Mouse (Mus musculus): ENCODE results near the gene Dnajc3. TPM values are rescaled to one million over a fixed set of nuclear protein-coding genes. Genes with fewer than 3 reads are reported as not detected.
A peak's percentile ranks its signal among the peaks of the same experiment; 100 is the strongest.

Gene Dnajc3
- polyA plus RNA-seq, 1 experiment from 2014 or later = 23.0 TPM

GRCm38 (mm10) chr14:118911521-118911920, 26.3 kb upstream of the Dnajc3 start:
- Histone ChIP-seq H3K4me1 (no peaks in the 10 kb centered on the region), H3K27ac (no peak overlapping the region), H3K9me3 (no peaks in the 10 kb centered on the region), H3K9ac (no peak overlapping the region), H3K4me2 (no peak overlapping the region), H3K4me3 (replicated peaks) (no peak overlapping the region), H3K36me3 (replicated peaks) (peaks cover 73% of the 10 kb centered on the region), H3K27me3 (no peaks in the 10 kb centered on the region)
- 89% methylated on average over 6 of the region's 6 CpGs for WGBS
- ATAC-seq (ENCODE audit: low FRiP score) = no peak

GRCm38 (mm10) chr14:118913651-118914050, 24.1 kb upstream of the Dnajc3 start:
- H3K4me3 ChIP-seq (replicated peaks) = no peak overlapping the region
- H3K9ac ChIP-seq = no peak overlapping the region
- 85% methylated on average over 5 of the region's 5 CpGs for WGBS
- H3K27ac ChIP-seq = no peak overlapping the region
- peaks cover 65% of the 10 kb centered on the region for H3K36me3 ChIP-seq (replicated peaks)
- no peaks in the 10 kb centered on the region for H3K9me3 ChIP-seq
- no peaks in the 10 kb centered on the region for H3K4me1 ChIP-seq
- H3K4me2 ChIP-seq = no peak overlapping the region
- no peak for ATAC-seq (ENCODE audit: low FRiP score)
- H3K27me3 ChIP-seq = no peaks in the 10 kb centered on the region

- 71% methylated on average over 8 of the region's 8 CpGs for WGBS
- Histone ChIP-seq H3K4me2 (no peak overlapping the region), H3K9ac (no peak overlapping the region), H3K4me3 (replicated peaks) (no peak overlapping the region), H3K4me1 (peaks cover 33% of the 10 kb centered on the region), H3K27me3 (peaks cover 17% of the 10 kb centered on the region), H3K36me3 (replicated peaks) (peaks cover 28% of the 10 kb centered on the region), H3K9me3 (no peaks in the 10 kb centered on the region), H3K27ac (no peak overlapping the region)
- ATAC-seq (ENCODE audit: low FRiP score) = peak; percentile 18; the same call in 1 of the 2 replicates
Observed at GRCm38 (mm10) chr14:118919025-118919424, 18.8 kb upstream of the Dnajc3 start.

- 67% methylated on average over 7 of the region's 7 CpGs for WGBS
- no peak overlapping the region for H3K9ac ChIP-seq
- H3K36me3 ChIP-seq (replicated peaks) = peaks cover 20% of the 10 kb centered on the region
Observed at GRCm38 (mm10) chr14:118920654-118921053, 17.1 kb upstream of the Dnajc3 start.

GRCm38 (mm10) chr14:118922251-118922650, 15.5 kb upstream of the Dnajc3 start:
- Histone ChIP-seq H3K27ac (no peak overlapping the region), H3K27me3 (peaks cover 17% of the 10 kb centered on the region), H3K4me1 (peaks cover 49% of the 10 kb centered on the region), H3K4me3 (replicated peaks) (peak overlapping the region; percentile 47), H3K36me3 (replicated peaks) (peaks cover 15% of the 10 kb centered on the region), H3K4me2 (peak overlapping the region; percentile 83), H3K9me3 (no peaks in the 10 kb centered on the region), H3K9ac (peak overlapping the region; percentile 61)
- no peak for ATAC-seq (ENCODE audit: low FRiP score)
- WGBS = 22% methylated on average over 22 of the region's 22 CpGs

More at GRCm38 (mm10) chr14:118920654-118921053, 17.1 kb upstream of the Dnajc3 start:
- Histone ChIP-seq H3K9me3 (no peaks in the 10 kb centered on the region), H3K27ac (no peak overlapping the region), H3K27me3 (peaks cover 17% of the 10 kb centered on the region), H3K4me3 (replicated peaks) (no peak overlapping the region), H3K4me2 (peak overlapping the region; percentile 8; the same call in 1 of the 2 replicates), H3K4me1 (peaks cover 44% of the 10 kb centered on the region)
- ATAC-seq (ENCODE audit: low FRiP score) = no peak

- Histone ChIP-seq H3K27ac (no peak overlapping the region), H3K9ac (peak overlapping the region; percentile 61), H3K4me3 (replicated peaks) (peak overlapping the region; percentile 47), H3K4me2 (peak overlapping the region; percentile 83), H3K36me3 (replicated peaks) (peaks cover 11% of the 10 kb centered on the region), H3K27me3 (peaks cover 17% of the 10 kb centered on the region), H3K4me1 (peaks cover 49% of the 10 kb centered on the region), H3K9me3 (no peaks in the 10 kb centered on the region)
- 2% methylated on average over 33 of the region's 47 CpGs for WGBS
- peak; percentile 27 for ATAC-seq (ENCODE audit: low FRiP score)
Observed at GRCm38 (mm10) chr14:118922667-118923184, 15.1 kb upstream of the Dnajc3 start.

- no peaks in the 10 kb centered on the region for H3K36me3 ChIP-seq (replicated peaks)
- peak within 1 kb of the TSS; percentile 83 for H3K4me2 ChIP-seq
- H3K27me3 ChIP-seq = peaks cover 23% of the 10 kb centered on the region
- peaks cover 49% of the 10 kb centered on the region for H3K4me1 ChIP-seq
- ATAC-seq (ENCODE audit: low FRiP score) = peak; percentile 95
- peak within 1 kb of the TSS; percentile 89 for H3K27ac ChIP-seq
- H3K4me3 ChIP-seq (replicated peaks) = peak within 1 kb of the TSS; percentile 74
- H3K9me3 ChIP-seq = no peaks in the 10 kb centered on the region
- H3K9ac ChIP-seq = peak within 1 kb of the TSS; percentile 90
- under 1% methylated on average over 51 of the region's 55 CpGs for WGBS
Observed at GRCm38 (mm10) chr14:118924673-118925615, 12.8 kb upstream of the Dnajc3 start, which contains the start of gene Dzip1. Gene Dzip1, minus strand, starts transcription at chr14:118925460.

- WGBS = 85% methylated on average over 3 of the region's 3 CpGs
- Histone ChIP-seq H3K27ac (no peak overlapping the region), H3K4me2 (no peak overlapping the region), H3K4me1 (peaks cover 19% of the 10 kb centered on the region), H3K9me3 (no peaks in the 10 kb centered on the region), H3K4me3 (replicated peaks) (no peak overlapping the region), H3K9ac (no peak overlapping the region), H3K27me3 (0 out of 2 replicates have a peak, but pooled peaks cover 8% of the 10 kb centered on the region), H3K36me3 (replicated peaks) (no peaks in the 10 kb centered on the region)
- ATAC-seq (ENCODE audit: low FRiP score) = no peak
Observed at GRCm38 (mm10) chr14:118928565-118928964, 9.2 kb upstream of the Dnajc3 start.

- Histone ChIP-seq H3K4me3 (replicated peaks) (no peak overlapping the region), H3K27ac (no peak overlapping the region), H3K9ac (no peak overlapping the region), H3K36me3 (replicated peaks) (no peaks in the 10 kb centered on the region), H3K9me3 (no peaks in the 10 kb centered on the region), H3K4me2 (no peak overlapping the region), H3K27me3 (0 out of 2 replicates have a peak, but pooled peaks cover 8% of the 10 kb centered on the region), H3K4me1 (peaks cover 9% of the 10 kb centered on the region)
- no peak for ATAC-seq (ENCODE audit: low FRiP score)
- WGBS = 86% methylated on average over 2 of the region's 2 CpGs
Observed at GRCm38 (mm10) chr14:118929779-118930178, 8.0 kb upstream of the Dnajc3 start.

- Histone ChIP-seq H3K27me3 (0 out of 2 replicates have a peak, but pooled peaks cover 8% of the 10 kb centered on the region), H3K27ac (no peak overlapping the region), H3K4me1 (peaks cover 4% of the 10 kb centered on the region; the same call in 1 of the 2 replicates), H3K4me2 (no peak overlapping the region), H3K9ac (no peak overlapping the region), H3K4me3 (replicated peaks) (no peak overlapping the region), H3K9me3 (no peaks in the 10 kb centered on the region), H3K36me3 (replicated peaks) (no peaks in the 10 kb centered on the region)
- no peak for ATAC-seq (ENCODE audit: low FRiP score)
- WGBS = 89% methylated on average over 2 of the region's 2 CpGs
Observed at GRCm38 (mm10) chr14:118930777-118931176, 7.0 kb upstream of the Dnajc3 start.

- 90% methylated on average over 2 of the region's 2 CpGs for WGBS
- no peak for ATAC-seq (ENCODE audit: low FRiP score)
- Histone ChIP-seq H3K9ac (no peak overlapping the region), H3K9me3 (no peaks in the 10 kb centered on the region), H3K4me2 (no peak overlapping the region), H3K36me3 (replicated peaks) (no peaks in the 10 kb centered on the region), H3K27ac (no peak overlapping the region), H3K27me3 (peaks cover 8% of the 10 kb centered on the region; the same call in 1 of the 2 replicates), H3K4me1 (0 out of 2 replicates have a peak, but pooled peaks cover under 1% of the 10 kb centered on the region), H3K4me3 (replicated peaks) (no peak overlapping the region)
Observed at GRCm38 (mm10) chr14:118931181-118931580, 6.6 kb upstream of the Dnajc3 start.

- WGBS = 74% methylated on average over 8 of the region's 8 CpGs
- Histone ChIP-seq H3K4me3 (replicated peaks) (no peak overlapping the region), H3K36me3 (replicated peaks) (no peaks in the 10 kb centered on the region), H3K4me2 (no peak overlapping the region), H3K27ac (no peak overlapping the region), H3K9me3 (no peaks in the 10 kb centered on the region), H3K4me1 (peaks cover 5% of the 10 kb centered on the region), H3K27me3 (peaks cover 12% of the 10 kb centered on the region; the same call in 1 of the 2 replicates), H3K9ac (no peak overlapping the region)
- ATAC-seq (ENCODE audit: low FRiP score) = no peak
Observed at GRCm38 (mm10) chr14:118932956-118933355, 4.8 kb upstream of the Dnajc3 start.
